Mouse (Mus musculus): ENCODE results near the gene Pdhx. TPM values are rescaled to one million over a fixed set of nuclear protein-coding genes. Genes with fewer than 3 reads are reported as not detected.

The Pdhx gene
- polyA plus RNA-seq (2014; fragmentation: Illumina TruSeq; extraction: RNeasy Lipid Tissue Mini Kit (QIAGEN cat#74804)), result 34.6 TPM

DNA sequence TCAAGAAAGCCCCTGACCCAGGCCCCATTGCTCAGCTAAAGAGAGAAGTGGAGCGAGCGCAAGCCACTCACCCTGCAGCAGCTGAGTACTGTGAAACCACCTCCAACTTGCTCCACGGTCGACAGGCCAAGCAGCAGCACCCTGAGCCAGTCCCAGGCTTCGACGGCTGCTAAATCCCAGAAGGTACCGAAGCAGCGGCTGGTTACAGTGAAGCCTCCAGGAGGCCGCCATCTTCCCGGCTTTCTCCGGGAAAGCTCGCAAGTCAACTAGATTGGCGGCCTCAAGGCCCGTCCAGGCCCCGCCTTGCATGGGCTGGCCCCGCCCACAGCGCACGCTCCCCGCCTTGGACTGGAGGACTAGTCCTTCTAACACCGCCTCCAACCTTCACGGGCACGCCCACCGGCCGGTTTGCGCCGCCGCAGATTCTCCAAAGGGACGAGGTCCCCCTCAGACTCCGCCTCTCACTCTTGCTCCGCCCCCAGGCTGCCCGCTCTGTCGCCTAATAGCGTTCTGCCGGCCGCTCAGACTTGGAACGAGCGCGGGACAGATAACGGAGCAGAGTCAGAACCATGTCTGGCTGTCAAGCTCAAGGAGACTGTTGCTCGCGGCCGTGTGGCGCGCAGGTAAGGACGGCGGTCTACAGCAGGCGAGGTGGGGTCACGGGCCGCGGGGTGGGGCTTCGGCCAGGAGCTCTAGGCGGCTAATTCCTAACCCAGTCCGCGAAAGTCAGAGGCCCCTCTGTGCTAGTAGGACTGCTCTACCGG, at the start of gene Pdhx, which contains the start of gene Apip:
TSS of gene Pdhx (minus strand) at position 295 of the 764 bp plus-strand sequence.
TSS of gene Apip (plus strand) at position 457 of the 764 bp plus-strand sequence.

Other genes starting within 250 kb of the Pdhx start
- 28.7 TPM for gene Cd44, start 171.8 kb downstream of the Pdhx start, polyA plus RNA-seq (2014; fragmentation: Illumina TruSeq; extraction: RNeasy Lipid Tissue Mini Kit (QIAGEN cat#74804))
- 33.1 TPM for gene Apip, start 162 bp upstream of the Pdhx start, polyA plus RNA-seq (2014; fragmentation: Illumina TruSeq; extraction: RNeasy Lipid Tissue Mini Kit (QIAGEN cat#74804))
- 57.5 TPM for gene Ehf, start 229.8 kb upstream of the Pdhx start, polyA plus RNA-seq (2014; fragmentation: Illumina TruSeq; extraction: RNeasy Lipid Tissue Mini Kit (QIAGEN cat#74804))